Comparison of ENCODE assay signal across 8 mouse cellular contexts in the genomic region with DNA sequence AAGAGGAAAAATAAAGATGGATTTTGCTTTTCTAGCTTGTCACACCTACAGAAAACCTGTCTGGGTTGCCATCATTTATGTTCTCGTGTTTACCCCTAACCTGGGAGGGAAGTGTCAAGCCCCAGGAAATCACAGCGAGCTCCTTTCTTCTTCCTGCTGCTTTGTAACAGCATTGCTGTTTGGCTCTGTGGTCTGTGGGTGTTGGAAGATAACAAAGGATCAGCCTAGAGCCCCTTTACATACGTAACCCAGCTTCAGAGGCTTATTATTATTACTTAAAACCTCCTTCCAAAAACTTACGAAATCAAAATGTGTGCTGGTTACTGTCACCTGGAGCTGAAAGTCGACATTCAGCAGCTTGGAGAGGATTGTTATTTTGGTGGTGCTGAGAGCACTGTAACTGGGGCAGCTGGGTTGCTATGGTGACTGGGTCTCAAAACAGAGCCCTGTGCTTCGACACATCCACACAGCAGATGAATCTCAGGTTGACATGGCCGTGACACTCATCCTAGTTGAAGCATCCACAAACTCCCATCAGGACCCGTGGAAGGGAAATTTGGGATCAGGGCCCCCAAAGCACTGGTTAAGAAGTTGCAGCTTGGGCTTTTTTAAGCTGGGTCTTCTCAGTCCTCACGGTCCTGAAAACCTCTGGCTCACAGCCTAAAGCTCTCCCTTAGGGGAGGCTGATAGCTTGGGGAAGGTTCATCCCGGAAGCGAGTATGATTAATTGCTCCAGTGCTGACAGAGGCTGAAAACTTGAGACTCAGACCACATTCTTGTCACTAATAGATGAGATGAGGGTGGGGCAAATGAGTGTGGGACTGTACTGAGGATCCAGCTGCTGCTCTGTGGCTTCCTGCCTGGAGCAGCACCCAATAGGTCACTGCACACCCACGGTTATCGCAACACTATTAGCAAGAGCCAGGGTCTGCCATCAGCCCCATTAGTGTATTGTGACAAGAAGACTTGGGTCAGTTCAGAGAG. TPM values are rescaled to one million over a fixed set of nuclear protein-coding genes. Genes with fewer than 3 reads are reported as not detected.
DNase-seq lines count a peak whose midpoint lies in the region; ATAC-seq lines count a peak whose summit lies in the region.
"Had no signal": no experiment of that assay in that cellular context is flagged by ENCODE, and none has a peak within 500 bp of the region (broad histone marks: within the 10 kb centered on the region; RNA-seq: fewer than 3 reads in every experiment).

No protein-coding gene starts in this region.

- H3K27me3 ChIP-seq in hindbrain, embryonic 14.5 days (ENCODE audit: control insufficient read depth, insufficient read depth, low read length), result no peaks in the 10 kb centered on the region
- H3K27me3 ChIP-seq in megakaryocyte, embryonic 14.5 days (replicated peaks), result peaks cover 11% of the 10 kb centered on the region
- H3K27me3 ChIP-seq: embryonic facial prominence, embryonic 13.5 days had no signal

- H3K4me2 ChIP-seq in hindbrain, embryonic 14.5 days (replicated peaks), result peak overlapping the region; percentile 71

- H3K9me3 ChIP-seq in hindbrain, embryonic 14.5 days (ENCODE audit: control insufficient read depth, low read length), result 0 out of 2 replicates have a peak, but pooled peaks cover 2% of the 10 kb centered on the region
- H3K9me3 ChIP-seq in megakaryocyte, embryonic 14.5 days, result peaks cover 10% of the 10 kb centered on the region
- H3K9me3 ChIP-seq: embryonic facial prominence, embryonic 13.5 days had no signal

- H3K4me1 ChIP-seq in hindbrain, embryonic 14.5 days (replicated peaks; ENCODE audit: control insufficient read depth, insufficient read depth, low read length), result peaks cover 11% of the 10 kb centered on the region
- peaks cover 53% of the 10 kb centered on the region for H3K4me1 ChIP-seq in megakaryocyte, embryonic 14.5 days

- no peak overlapping the region for H3K27ac ChIP-seq in hindbrain, embryonic 14.5 days
- H3K27ac ChIP-seq: embryonic facial prominence, embryonic 13.5 days had no signal

- H3K36me3 ChIP-seq in hindbrain, embryonic 14.5 days (replicated peaks; ENCODE audit: control insufficient read depth, insufficient read depth), result no peaks in the 10 kb centered on the region
- H3K36me3 ChIP-seq in megakaryocyte, embryonic 14.5 days (replicated peaks; ENCODE audit: low read length), result no peaks in the 10 kb centered on the region
- H3K36me3 ChIP-seq: embryonic facial prominence, embryonic 13.5 days had no signal

- peak; percentile 80 for DNase-seq in CD4-positive, CD25-positive, alpha-beta regulatory T cell, adult 2 months (ENCODE audit: low read depth, low spot score)
- DNase-seq in adrenal gland, postnatal 10 days, result peak; percentile 16
- DNase-seq in frontal cortex, postnatal 14 days (ENCODE audit: low spot score in 2 of 2), result peak; percentile 35 to 59
- peak; percentile 47 for DNase-seq in hindbrain, embryonic 14.5 days (ENCODE audit: low spot score)
- peak; percentile 57 for DNase-seq in layer of hippocampus, postnatal 10 days (ENCODE audit: low spot score in 2 of 2)
- peak; percentile 57 to 78 for DNase-seq in right cerebral cortex, postnatal 36 days (ENCODE audit: low spot score in 2 of 2)

- H3K9ac ChIP-seq in hindbrain, embryonic 14.5 days, result no peak overlapping the region

- no peak overlapping the region for H3K4me3 ChIP-seq in hindbrain, embryonic 14.5 days (replicated peaks; ENCODE audit: low read length)
- peak overlapping the region; percentile 84 for H3K4me3 ChIP-seq in megakaryocyte, embryonic 14.5 days (replicated peaks)

- peak; percentile 64 for ATAC-seq in hindbrain, embryonic 14.5 days (ENCODE audit: low FRiP score)

- 35% methylated on average over 13 of the region's 13 CpGs for WGBS in hindbrain, embryonic 14.5 days

RNA-seq across cellular contexts. Expression of gene Ercc4, which starts 49.7 kb away (rescaled TPM):
- total RNA-seq in adrenal gland, postnatal 10 days (2021), result 10 to 100 TPM; 12.0 to 17.0 TPM
- 16.3 and 17.3 TPM in 2 replicates for polyA plus RNA-seq in hindbrain, embryonic 14.5 days (2014; fragmentation: Nextera tagmentation; extraction: Ambion mirVana)
- total RNA-seq in layer of hippocampus, postnatal 10 days (2021), result 10 to 100 TPM; 24.6 to 26.5 TPM
- polyA plus RNA-seq in megakaryocyte, embryonic 14.5 days (2012; ENCODE audit: insufficient read depth, low replicate concordance), result 2.4 and 3.0 TPM in 2 replicates

Comparison
In these comparisons a context has a peak if more than half of its experiments do, and no peak if none do; other contexts are left out.
1. DNase-seq: peak in every context shown above with its lines; median percentile 80 in CD4-positive, CD25-positive, alpha-beta regulatory T cell, adult 2 months; 68 in right cerebral cortex, postnatal 36 days; 57 in layer of hippocampus, postnatal 10 days; 47 in frontal cortex, postnatal 14 days; 47 in hindbrain, embryonic 14.5 days; 16 in adrenal gland, postnatal 10 days.